Mouse (Mus musculus) G1E-ER4 (cell line): ENCODE data around the gene Dhx8. TPM values are rescaled to one million over a fixed set of nuclear protein-coding genes. Genes with fewer than 3 reads are reported as not detected.

ENCODE experiments used
- GATA1 ChIP-seq: IDR thresholded peaks from one replicate; pipeline ENCODE4 v1.8.0; 2012; ENCODE audit warnings: low read length, inconsistent platforms
- polyA plus RNA-seq: library from polyadenylated mRNA; stranded (reverse); fragments of >175 nt; gene quantifications from 2 replicates; pipeline ENCODE4 v1.2.3, GENCODE M21; 2012

Gene Dhx8
- polyA plus RNA-seq, 1 experiment = 15.9 TPM

DNA sequence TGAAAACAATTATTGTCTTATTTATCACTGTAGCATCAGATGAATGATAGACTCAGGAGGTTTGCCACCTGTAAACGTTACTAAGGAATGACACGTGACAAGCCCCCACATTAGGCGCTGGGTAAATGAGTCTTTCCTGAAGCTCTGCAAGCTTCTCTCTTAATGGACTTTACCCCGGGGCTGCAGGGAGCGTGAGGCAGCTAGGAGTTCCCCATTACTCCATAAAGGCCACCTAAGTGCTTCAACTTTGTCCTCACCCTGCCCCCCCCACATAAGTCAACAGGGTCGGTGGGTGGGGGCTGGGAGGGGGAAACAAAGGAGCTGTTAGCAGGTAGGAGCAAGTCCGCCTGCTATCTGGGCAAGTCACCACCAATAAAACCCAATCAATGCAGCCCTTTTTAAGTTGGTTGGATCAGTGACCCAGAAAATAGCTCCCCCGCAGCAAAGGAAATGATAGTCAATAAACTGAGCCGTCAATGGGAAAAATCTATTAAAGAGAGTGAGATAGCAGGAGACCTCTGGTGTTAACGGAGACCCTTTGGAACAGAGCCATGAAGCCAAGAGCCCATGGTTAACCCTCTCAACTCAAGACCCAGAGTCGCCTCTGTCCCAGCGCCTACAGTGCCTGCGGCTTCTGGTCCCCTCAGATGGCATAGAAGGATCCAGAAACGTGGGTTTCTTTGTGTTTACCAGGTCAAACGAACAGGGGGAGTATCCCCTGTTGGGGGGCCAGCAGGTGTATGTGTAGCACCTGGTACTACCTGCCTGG lies 76.5 kb downstream of the Dhx8 start:
- TF ChIP-seq GATA1 = no peak

GRCm38 (mm10) chr11:101813259-101813658 lies 80.5 kb downstream of the Dhx8 start:
- TF ChIP-seq GATA1 = no peak

DNA sequence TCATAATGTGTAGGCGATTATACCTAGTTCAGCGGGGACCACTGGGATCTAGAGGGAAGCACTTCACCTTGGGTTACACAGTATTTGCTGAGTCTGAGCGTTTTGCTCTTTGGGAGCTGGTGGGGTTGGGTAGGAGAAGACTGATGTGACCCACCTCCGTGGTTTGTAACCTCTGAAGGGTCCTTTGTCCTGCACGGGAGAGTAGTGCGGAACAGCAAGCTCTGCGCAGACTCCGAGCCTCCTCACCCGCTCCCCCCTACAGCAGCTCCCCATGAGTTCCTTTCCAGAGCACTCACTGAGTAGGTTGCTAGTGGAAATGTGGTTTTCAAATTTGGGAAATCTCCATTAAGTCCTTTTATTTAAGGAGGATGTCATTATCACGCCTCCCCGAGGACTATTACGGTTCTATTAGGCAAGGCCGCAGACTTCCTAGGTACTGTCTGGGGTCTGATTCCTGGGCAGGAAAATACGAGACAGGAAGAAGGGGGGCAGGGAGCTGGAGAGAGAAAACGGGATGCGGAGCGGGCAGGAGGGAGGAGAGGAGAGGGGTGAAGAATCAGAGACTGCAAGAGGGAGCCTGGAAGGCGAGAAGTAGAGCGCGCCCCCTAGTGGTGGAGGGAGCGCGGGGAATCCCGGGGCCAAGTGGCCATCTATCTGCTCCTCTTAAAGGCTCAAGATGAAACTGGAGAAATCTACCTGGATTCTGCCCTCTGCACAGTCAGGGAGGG lies 81.8 kb downstream of the Dhx8 start:
- TF ChIP-seq GATA1 = no peak

- TF ChIP-seq GATA1 = no peak
Measured at GRCm38 (mm10) chr11:101815103-101816085, 82.7 kb downstream of the Dhx8 start.

Other genes with a start within 250 kb of the Dhx8 start
- gene Brca1, start 181.0 kb upstream of the Dhx8 start, polyA plus RNA-seq = 3.8 and 27.2 TPM in 2 replicates
- gene Nbr1, start 180.8 kb upstream of the Dhx8 start, polyA plus RNA-seq = 86.3 and 105 TPM in 2 replicates
- gene Tmem106a, start 150.7 kb upstream of the Dhx8 start, polyA plus RNA-seq = 0.46 and 0.69 TPM in 2 replicates
- gene Gm11634, start 133.7 kb upstream of the Dhx8 start, polyA plus RNA-seq = not detected in 2 replicates
- gene Rdm1, start 105.7 kb upstream of the Dhx8 start, polyA plus RNA-seq = 1.7 and 1.9 TPM in 2 replicates
- 1.3 TPM in 2 replicates for gene Arl4d, start 67.4 kb upstream of the Dhx8 start, polyA plus RNA-seq
- 2.7 and 3.6 TPM in 2 replicates for gene Etv4, start 52.5 kb downstream of the Dhx8 start, polyA plus RNA-seq
- gene Meox1, start 161.5 kb downstream of the Dhx8 start, polyA plus RNA-seq = not detected in 2 replicates
- gene Sost, start 234.1 kb downstream of the Dhx8 start, polyA plus RNA-seq = not detected in 2 replicates